Mouse (Mus musculus) CH12.LX (cell line): ENCODE results near the gene Zfhx3. TPM values are rescaled to one million over a fixed set of nuclear protein-coding genes. Genes with fewer than 3 reads are reported as not detected.

Source experiments
- DNase-seq: peaks from one replicate; pipeline ENCODE4 v3.0.0-alpha.2; 2013; ENCODE audit errors: extremely low read depth
- H3K27ac ChIP-seq: 2 replicates; pipeline ENCODE4 v1.5.1; 2012; ENCODE audit warnings: low read depth, mild to moderate bottlenecking, control low read depth, moderate library complexity; ENCODE audit not compliant: insufficient read depth
- H3K27me3 ChIP-seq: replicated peaks from 2 replicates; pipeline ENCODE3; 2012; ENCODE audit warnings: inconsistent platforms
- H3K36me3 ChIP-seq, 2 experiments: replicated peaks in 1 of 2; 2 replicates each; pipeline versions ENCODE3 to v1.6.1; 2012; ENCODE audit warnings: inconsistent platforms in 1 of 2, low read length in 1 of 2, mild to moderate bottlenecking in 1 of 2, mixed read lengths in 1 of 2, moderate library complexity in 1 of 2; ENCODE audit not compliant: control insufficient read depth in 1 of 2, insufficient read depth in 1 of 2
- H3K4me1 ChIP-seq, 2 experiments: 2 replicates each; pipeline ENCODE4 v1.6.1; 2012; ENCODE audit warnings: inconsistent platforms in 1 of 2, moderate library complexity in 1 of 2; ENCODE audit not compliant: insufficient read depth in 2 of 2, control insufficient read depth in 1 of 2
- H3K4me2 ChIP-seq: 2 replicates; pipeline ENCODE4 v1.6.1; 2012; ENCODE audit warnings: low read depth, mild to moderate bottlenecking, control low read depth; ENCODE audit not compliant: poor library complexity, insufficient read depth, severe bottlenecking
- H3K4me3 ChIP-seq, 3 experiments: fragments of 150-350 bp in 1 of 3; sonication (generic) in 1 of 3; replicated peaks in 1 of 3; 2 replicates each; pipeline versions ENCODE3 to v1.5.1; 2011 to 2012; ENCODE audit warnings: low read depth in 2 of 3, low read length in 2 of 3, mild to moderate bottlenecking in 2 of 3, moderate library complexity in 2 of 3, control low read depth in 1 of 3, improper control_type of control experiment in 1 of 3, inconsistent platforms in 1 of 3, mixed read lengths in 1 of 3; ENCODE audit not compliant: poor library complexity in 1 of 3
- H3K79me2 ChIP-seq: replicated peaks from 2 replicates; pipeline ENCODE4 v1.6.1; 2012; ENCODE audit warnings: mild to moderate bottlenecking, moderate library complexity; ENCODE audit not compliant: control insufficient read depth, poor library complexity, insufficient read depth, severe bottlenecking; ENCODE audit errors: extremely low read depth
- H3K9ac ChIP-seq: 2 replicates; pipeline ENCODE4 v1.6.1; 2012; ENCODE audit warnings: low read depth, mild to moderate bottlenecking, control low read depth, moderate library complexity; ENCODE audit not compliant: insufficient read depth
- H3K9me3 ChIP-seq: replicated peaks from 2 replicates; pipeline ENCODE3; 2012; ENCODE audit warnings: low read length, inconsistent platforms, mixed read lengths
- BHLHE40 ChIP-seq: IDR thresholded peaks from 2 replicates; pipeline ENCODE4 v1.6.1; 2011; ENCODE audit warnings: mild to moderate bottlenecking, low read depth, low read length, improper control_type of control experiment
- CHD2 ChIP-seq: IDR thresholded peaks from 2 replicates; pipeline ENCODE4 v1.6.1; 2011; ENCODE audit warnings: low read length, improper control_type of control experiment
- CTCF ChIP-seq, 2 experiments: IDR thresholded peaks in 1 of 2; conservative IDR thresholded peaks in 1 of 2; 2 replicates each; pipeline ENCODE4 v1.5.1; 2011 to 2012; ENCODE audit warnings: low read depth in 2 of 2, low read length in 2 of 2, improper control_type of control experiment in 1 of 2, inconsistent platforms in 1 of 2, mild to moderate bottlenecking in 1 of 2, moderate library complexity in 1 of 2
- ELF1 ChIP-seq: IDR thresholded peaks from 2 replicates; pipeline ENCODE4 v1.6.1; 2014; ENCODE audit warnings: low read depth, mild to moderate bottlenecking, inconsistent platforms, low read length, improper control_type of control experiment
- ETS1 ChIP-seq: conservative IDR thresholded peaks from 2 replicates; pipeline ENCODE4 v1.6.1; 2012; ENCODE audit warnings: low read depth, mild to moderate bottlenecking, inconsistent platforms, low read length, improper control_type of control experiment, moderate library complexity
- GABPA ChIP-seq: IDR thresholded peaks from 2 replicates; pipeline ENCODE4 v1.6.1; 2012; ENCODE audit warnings: low read depth, low read length, improper control_type of control experiment, inconsistent platforms; ENCODE audit not compliant: insufficient replicate concordance
- HCFC1 ChIP-seq: IDR thresholded peaks from 2 replicates; pipeline ENCODE4 v1.6.1; 2012; ENCODE audit warnings: low read depth, mild to moderate bottlenecking, inconsistent platforms, low read length, improper control_type of control experiment
- IRF4 ChIP-seq: IDR thresholded peaks from 2 replicates; pipeline ENCODE4 v1.6.1; 2014; ENCODE audit warnings: low read depth, mild to moderate bottlenecking, inconsistent platforms, low read length, improper control_type of control experiment
- JUND ChIP-seq: conservative IDR thresholded peaks from 2 replicates; pipeline ENCODE4 v1.6.1; 2011; ENCODE audit warnings: low read depth, low read length, improper control_type of control experiment
- MAFK ChIP-seq: IDR thresholded peaks from 2 replicates; pipeline ENCODE4 v1.6.1; 2011; ENCODE audit warnings: low read length, improper control_type of control experiment; ENCODE audit not compliant: insufficient replicate concordance
- MAZ ChIP-seq: IDR thresholded peaks from 2 replicates; pipeline ENCODE4 v1.6.1; 2012; ENCODE audit warnings: low read depth, mild to moderate bottlenecking, inconsistent platforms, low read length, improper control_type of control experiment, moderate library complexity
- MEF2A ChIP-seq: IDR thresholded peaks from 2 replicates; pipeline ENCODE4 v1.6.1; 2014; ENCODE audit warnings: low read depth, mild to moderate bottlenecking, inconsistent platforms, low read length, improper control_type of control experiment, borderline replicate concordance
- MXI1 ChIP-seq: IDR thresholded peaks from 2 replicates; pipeline ENCODE4 v1.6.1; 2011; ENCODE audit warnings: mild to moderate bottlenecking, low read depth, low read length, improper control_type of control experiment
- MYC ChIP-seq: IDR thresholded peaks from 2 replicates; pipeline ENCODE4 v1.6.1; 2011; ENCODE audit warnings: low read depth, mild to moderate bottlenecking, improper control_type of control experiment, low read length
- NELFE ChIP-seq: IDR thresholded peaks from 2 replicates; pipeline ENCODE4 v1.6.1; 2011; ENCODE audit warnings: low read depth, low read length, improper control_type of control experiment
- NRF1 ChIP-seq: IDR thresholded peaks from 2 replicates; pipeline ENCODE4 v1.6.1; 2014; ENCODE audit warnings: low read depth, mild to moderate bottlenecking, inconsistent platforms, low read length, improper control_type of control experiment, moderate library complexity
- POLR2A ChIP-seq: IDR thresholded peaks from 2 replicates; pipeline ENCODE4 v1.6.1; 2011; ENCODE audit warnings: low read depth, mild to moderate bottlenecking, improper control_type of control experiment, low read length
- POLR2AphosphoS2 ChIP-seq: IDR thresholded peaks from 2 replicates; pipeline ENCODE4 v1.6.1; 2011; ENCODE audit warnings: low read depth, low read length, improper control_type of control experiment
- RAD21 ChIP-seq: IDR thresholded peaks from 2 replicates; pipeline ENCODE4 v1.6.1; 2011; ENCODE audit warnings: low read depth, mild to moderate bottlenecking, low read length, improper control_type of control experiment, moderate library complexity
- SIN3A ChIP-seq: IDR thresholded peaks from 2 replicates; pipeline ENCODE4 v1.6.1; 2012; ENCODE audit warnings: low read length, improper control_type of control experiment, inconsistent platforms
- SMC3 ChIP-seq: IDR thresholded peaks from 2 replicates; pipeline ENCODE4 v1.6.1; 2011; ENCODE audit warnings: low read depth, low read length, improper control_type of control experiment
- TBP ChIP-seq: conservative IDR thresholded peaks from 2 replicates; pipeline ENCODE4 v1.6.1; 2011; ENCODE audit warnings: low read depth, low read length, improper control_type of control experiment
- TCF12 ChIP-seq: IDR thresholded peaks from 2 replicates; pipeline ENCODE4 v1.6.1; 2014; ENCODE audit warnings: low read depth, mild to moderate bottlenecking, inconsistent platforms, low read length, improper control_type of control experiment
- UBTF ChIP-seq: IDR thresholded peaks from 2 replicates; pipeline ENCODE4 v1.6.1; 2012; ENCODE audit warnings: low read depth, mild to moderate bottlenecking, inconsistent platforms, low read length, improper control_type of control experiment, moderate library complexity
- USF1 ChIP-seq: IDR thresholded peaks from 2 replicates; pipeline ENCODE4 v1.6.1; 2014; ENCODE audit warnings: low read depth, mild to moderate bottlenecking, inconsistent platforms, low read length, improper control_type of control experiment
- ZMIZ1 ChIP-seq: IDR thresholded peaks from 2 replicates; pipeline ENCODE4 v1.6.1; 2012; ENCODE audit warnings: low read depth, mild to moderate bottlenecking, inconsistent platforms, low read length, improper control_type of control experiment
- dilution Hi-C: fragments of 300-500 bp; cut with MboI; formaldehyde crosslinking; loops from 2 replicates; pipeline ENCODE4 v1.14.3; 2020; ENCODE audit warnings: low sequenced_read_pairs; ENCODE audit not compliant: extremely low pct_unique_long_range_greater_than_20kb, extremely low pct_ligation_motif_present
- in situ Hi-C: fragments of 300-500 bp; cut with MboI; formaldehyde crosslinking; loops from 3 replicates; pipeline ENCODE4 v1.14.3; 2019; ENCODE audit warnings: low sequenced_read_pairs, low pct_ligation_motif_present, low pct_unique_long_range_greater_than_20kb, mixed read lengths
- polyA plus RNA-seq: library from polyadenylated mRNA; unstranded; fragments of >175 nt; gene quantifications from 2 replicates; pipeline ENCODE4 v1.2.1, GENCODE M21; 2012; ENCODE audit warnings: low read depth; ENCODE audit not compliant: insufficient read length
- total RNA-seq, 2 experiments: library from RNA; depleted of rRNA; stranded (reverse); fragments of 300-350 nt in 1 of 2; fragments of >200 nt in 1 of 2; gene quantifications; 2 replicates each; pipeline ENCODE4 v1.2.3; 2012 to 2014

The Zfhx3 gene
- total and polyA plus RNA-seq, 3 experiments = 0.05 to 0.76 (median 0.68) TPM

- Histone ChIP-seq H3K4me2 (no peak overlapping the region), H3K9me3 (no peaks in the 10 kb centered on the region), H3K27me3 (no peaks in the 10 kb centered on the region), H3K27ac (no peak overlapping the region), H3K4me1 (peaks cover 5 to 11% of the 10 kb centered on the region in 2 experiments; a peak in 3 of 4 replicates), H3K36me3 (no peaks in the 10 kb centered on the region), H3K9ac (no peak overlapping the region), H3K4me3 (no peak overlapping the region), H3K79me2 (no peaks in the 10 kb centered on the region)
- no peak for TF ChIP-seq MEF2A
- TF ChIP-seq NRF1 = no peak
- TF ChIP-seq CTCF (conservative IDR thresholded peaks at IDR 0.05 in 1 of 2, IDR thresholded peaks at IDR 0.05 in 1 of 2; ENCODE audit: low read depth in 2 of 2, low read length in 2 of 2) = no peak
- no peak for TF ChIP-seq ETS1
- TF ChIP-seq ELF1 = no peak
- TF ChIP-seq CHD2 = no peak
- no peak for TF ChIP-seq BHLHE40
- TF ChIP-seq USF1 = no peak
- no peak for TF ChIP-seq NELFE
- TF ChIP-seq UBTF = no peak
- TF ChIP-seq MYC = no peak
- no peak for TF ChIP-seq MAZ
- TF ChIP-seq TBP = no peak
- dilution Hi-C loops = no loop called here
- in situ Hi-C loops = loop anchor here (25.0 kb wide), 1 partner anchor 328 kb away; no protein-coding TSS in a partner anchor
- no peak for DNase-seq
Observed at GRCm38 (mm10) chr8:108583867-108584661, 641.6 kb downstream of the Zfhx3 start.

GRCm38 (mm10) chr8:108584662-108584978 lies 642.2 kb downstream of the Zfhx3 start:
- H3K4me3 ChIP-seq = no peak overlapping the region
- no peak overlapping the region for H3K9ac ChIP-seq
- no peak overlapping the region for H3K4me2 ChIP-seq
- no peaks in the 10 kb centered on the region for H3K9me3 ChIP-seq
- H3K79me2 ChIP-seq = no peaks in the 10 kb centered on the region
- H3K27ac ChIP-seq = no peak overlapping the region
- in situ Hi-C loops = loop anchor here (25.0 kb wide), 1 partner anchor 328 kb away; no protein-coding TSS in a partner anchor
- no peaks in the 10 kb centered on the region for H3K27me3 ChIP-seq
- DNase-seq = no peak
- dilution Hi-C loops = no loop called here
- no peak for TF ChIP-seq NRF1
- TF ChIP-seq POLR2AphosphoS2 = no peak
- no peak for TF ChIP-seq IRF4
- TF ChIP-seq ETS1 = no peak
- no peak for TF ChIP-seq POLR2A
- TF ChIP-seq BHLHE40 = no peak
- no peak for TF ChIP-seq ZMIZ1
- no peak for TF ChIP-seq HCFC1
- no peak for TF ChIP-seq MAFK
- no peak for TF ChIP-seq SIN3A
- no peak for TF ChIP-seq JUND
- no peak for TF ChIP-seq CHD2
- no peak for TF ChIP-seq RAD21
- TF ChIP-seq GABPA = no peak
- TF ChIP-seq SMC3 = no peak
- TF ChIP-seq UBTF = no peak
- no peak for TF ChIP-seq USF1
- TF ChIP-seq MXI1 = no peak
- no peak for TF ChIP-seq TCF12
- H3K36me3 ChIP-seq = no peaks in the 10 kb centered on the region
- H3K4me1 ChIP-seq = peaks cover 5 to 11% of the 10 kb centered on the region in 2 experiments; a peak in 3 of 4 replicates
